Comparison of ENCODE assay signal across 8 mouse cellular contexts in genomic region chr17:35186681-35187080, GRCm38 (mm10). TPM values are rescaled to one million over a fixed set of nuclear protein-coding genes. Genes with fewer than 3 reads are reported as not detected.
DNase-seq lines count a peak whose midpoint lies in the region; ATAC-seq lines count a peak whose summit lies in the region.

No protein-coding gene starts in this region.

- peak; percentile 72 to 80 for DNase-seq in B cell, adult 2 months
- peak; percentile 59 for DNase-seq in MN1 (ENCODE audit: low spot score)
- DNase-seq in thymus, postnatal 10 days (ENCODE audit: low spot score in 2 of 2): peak; percentile 67 to 70
- no peak for DNase-seq in ovary, postnatal 10 days (ENCODE audit: low spot score)
- DNase-seq in adrenal gland, postnatal 25 days: no peak

- H3K4me2 ChIP-seq in forebrain, embryonic 15.5 days (replicated peaks): peak overlapping the region; percentile 48
- H3K4me2 ChIP-seq in limb, embryonic 15.5 days: peak overlapping the region; percentile 53
- peak overlapping the region; percentile 49 for H3K4me2 ChIP-seq in midbrain, embryonic 15.5 days

- no peaks in the 10 kb centered on the region for H3K9me3 ChIP-seq in forebrain, embryonic 15.5 days
- no peaks in the 10 kb centered on the region for H3K9me3 ChIP-seq in limb, embryonic 15.5 days
- H3K9me3 ChIP-seq in midbrain, embryonic 15.5 days: no peaks in the 10 kb centered on the region

- ATAC-seq in forebrain, embryonic 15.5 days (replicated peaks): peak; percentile 48; the same call in 1 of the 2 replicates
- ATAC-seq in limb, embryonic 15.5 days (ENCODE audit: insufficient number of reproducible peaks, low FRiP score, low TSS enrichment, low read depth): no peak
- peak; percentile 67; the same call in 1 of the 2 replicates for ATAC-seq in midbrain, embryonic 15.5 days (replicated peaks)

- H3K27ac ChIP-seq in forebrain, embryonic 15.5 days (replicated peaks): peak overlapping the region; percentile 78
- H3K27ac ChIP-seq in limb, embryonic 15.5 days: peak overlapping the region; percentile 85
- peak overlapping the region; percentile 77 for H3K27ac ChIP-seq in midbrain, embryonic 15.5 days

- peak overlapping the region; percentile 36; the same call in 1 of the 2 replicates for H3K9ac ChIP-seq in forebrain, embryonic 15.5 days (replicated peaks)
- H3K9ac ChIP-seq in limb, embryonic 15.5 days: no peak overlapping the region
- H3K9ac ChIP-seq in midbrain, embryonic 15.5 days: no peak overlapping the region

- H3K36me3 ChIP-seq in forebrain, embryonic 15.5 days: no peaks in the 10 kb centered on the region
- H3K36me3 ChIP-seq in limb, embryonic 15.5 days: no peaks in the 10 kb centered on the region
- H3K36me3 ChIP-seq in midbrain, embryonic 15.5 days (replicated peaks): no peaks in the 10 kb centered on the region

- H3K27me3 ChIP-seq in forebrain, embryonic 15.5 days: no peaks in the 10 kb centered on the region
- no peaks in the 10 kb centered on the region for H3K27me3 ChIP-seq in limb, embryonic 15.5 days
- no peaks in the 10 kb centered on the region; the same call in 1 of the 2 replicates for H3K27me3 ChIP-seq in midbrain, embryonic 15.5 days (replicated peaks)

- 1% methylated on average over 4 of the region's 4 CpGs for WGBS in forebrain, embryonic 15.5 days
- WGBS in limb, embryonic 15.5 days: under 1% methylated on average over 4 of the region's 4 CpGs
- WGBS in midbrain, embryonic 15.5 days: 3% methylated on average over 4 of the region's 4 CpGs

- H3K4me1 ChIP-seq in forebrain, embryonic 15.5 days: peaks cover 14% of the 10 kb centered on the region
- peaks cover 9% of the 10 kb centered on the region for H3K4me1 ChIP-seq in limb, embryonic 15.5 days
- peaks cover 11% of the 10 kb centered on the region; the same call in 1 of the 2 replicates for H3K4me1 ChIP-seq in midbrain, embryonic 15.5 days

- H3K4me3 ChIP-seq in forebrain, embryonic 15.5 days: peak overlapping the region; percentile 36
- H3K4me3 ChIP-seq in limb, embryonic 15.5 days: peak overlapping the region; percentile 42
- peak overlapping the region; percentile 25 for H3K4me3 ChIP-seq in midbrain, embryonic 15.5 days

RNA-seq across cellular contexts. Expression of gene Lst1, which starts 1.6 kb away (rescaled TPM):
- polyA plus RNA-seq in forebrain, embryonic 15.5 days (2015; fragmentation: Nextera tagmentation; extraction: Ambion mirVana): 6.2 and 6.8 TPM in 2 replicates
- 25.8 and 27.5 TPM in 2 replicates for polyA plus RNA-seq in limb, embryonic 15.5 days (2015; fragmentation: Nextera tagmentation; extraction: Ambion mirVana)
- polyA plus RNA-seq in midbrain, embryonic 15.5 days (2015; fragmentation: Nextera tagmentation; extraction: Ambion mirVana): 7.6 and 9.2 TPM in 2 replicates
- total RNA-seq in adrenal gland, postnatal 25 days (2021): 5.2 TPM in 1 of 2 replicates, not detected in the other

RNA-seq across cellular contexts. Expression of gene Ltb, which starts 7.6 kb away (rescaled TPM):
- 0.25 and 0.70 TPM in 2 replicates for polyA plus RNA-seq in forebrain, embryonic 15.5 days (2015; fragmentation: Nextera tagmentation; extraction: Ambion mirVana)
- 1.0 and 1.2 TPM in 2 replicates for polyA plus RNA-seq in limb, embryonic 15.5 days (2015; fragmentation: Nextera tagmentation; extraction: Ambion mirVana)
- polyA plus RNA-seq in midbrain, embryonic 15.5 days (2015; fragmentation: Nextera tagmentation; extraction: Ambion mirVana): 0.58 and 0.78 TPM in 2 replicates
- 2.8 and 8.5 TPM in 2 replicates for total RNA-seq in adrenal gland, postnatal 25 days (2021)

RNA-seq across cellular contexts. Expression of gene Aif1, which starts 10.8 kb away (rescaled TPM):
- 5.7 and 7.8 TPM in 2 replicates for polyA plus RNA-seq in forebrain, embryonic 15.5 days (2015; fragmentation: Nextera tagmentation; extraction: Ambion mirVana)
- polyA plus RNA-seq in limb, embryonic 15.5 days (2015; fragmentation: Nextera tagmentation; extraction: Ambion mirVana): 14.6 and 18.6 TPM in 2 replicates
- 7.3 and 8.2 TPM in 2 replicates for polyA plus RNA-seq in midbrain, embryonic 15.5 days (2015; fragmentation: Nextera tagmentation; extraction: Ambion mirVana)
- total RNA-seq in adrenal gland, postnatal 25 days (2021): 2.3 and 3.0 TPM in 2 replicates

RNA-seq across cellular contexts. Expression of gene Tnf, which starts 15.1 kb away (rescaled TPM):
- polyA plus RNA-seq in forebrain, embryonic 15.5 days (2015; fragmentation: Nextera tagmentation; extraction: Ambion mirVana): not detected in 2 replicates
- 0.64 and 0.82 TPM in 2 replicates for polyA plus RNA-seq in limb, embryonic 15.5 days (2015; fragmentation: Nextera tagmentation; extraction: Ambion mirVana)
- not detected in 2 replicates for polyA plus RNA-seq in midbrain, embryonic 15.5 days (2015; fragmentation: Nextera tagmentation; extraction: Ambion mirVana)
- total RNA-seq in adrenal gland, postnatal 25 days (2021): 0.58 and 0.76 TPM in 2 replicates

RNA-seq across cellular contexts. Expression of gene Lta, which starts 18.5 kb away (rescaled TPM):
- 0.36 TPM in 1 of 2 replicates, not detected in the other for polyA plus RNA-seq in forebrain, embryonic 15.5 days (2015; fragmentation: Nextera tagmentation; extraction: Ambion mirVana)
- 0.37 TPM in 1 of 2 replicates, not detected in the other for polyA plus RNA-seq in limb, embryonic 15.5 days (2015; fragmentation: Nextera tagmentation; extraction: Ambion mirVana)
- polyA plus RNA-seq in midbrain, embryonic 15.5 days (2015; fragmentation: Nextera tagmentation; extraction: Ambion mirVana): 0.32 and 0.69 TPM in 2 replicates
- total RNA-seq in adrenal gland, postnatal 25 days (2021): 0.30 TPM in 1 of 2 replicates, not detected in the other

Comparison
In these comparisons a context has a peak if more than half of its experiments do, and no peak if none do; other contexts are left out.
1. DNase-seq: peak in B cell, adult 2 months (2 of 2), MN1 (single experiment) and thymus, postnatal 10 days (2 of 2); none in ovary, postnatal 10 days (single experiment) and adrenal gland, postnatal 25 days (single experiment).
2. Peak in every context shown above with its lines, with median percentiles within 50 percentile points of each other: H3K27ac ChIP-seq, H3K4me2 ChIP-seq and H3K4me3 ChIP-seq.